Mouse (Mus musculus): ENCODE data around the gene Klc4. TPM values are rescaled to one million over a fixed set of nuclear protein-coding genes. Genes with fewer than 3 reads are reported as not detected.

Gene Klc4
- polyA plus RNA-seq, 1 experiment: 34.5 TPM

- DNase-seq (ENCODE audit: low read depth): peak; percentile 41
- TF ChIP-seq POLR2A (IDR thresholded peaks at IDR 0.05; ENCODE audit: borderline replicate concordance, extremely low read depth, insufficient read depth, insufficient read length, poor library complexity, severe bottlenecking) (no peak), CTCF (IDR thresholded peaks at IDR 0.05; ENCODE audit: borderline replicate concordance, extremely low read depth, insufficient read depth, insufficient read length) (no peak)
These were observed 16.0 kb downstream of the Klc4 start for GRCm38 (mm10) chr17:46629685-46630441.

DNA sequence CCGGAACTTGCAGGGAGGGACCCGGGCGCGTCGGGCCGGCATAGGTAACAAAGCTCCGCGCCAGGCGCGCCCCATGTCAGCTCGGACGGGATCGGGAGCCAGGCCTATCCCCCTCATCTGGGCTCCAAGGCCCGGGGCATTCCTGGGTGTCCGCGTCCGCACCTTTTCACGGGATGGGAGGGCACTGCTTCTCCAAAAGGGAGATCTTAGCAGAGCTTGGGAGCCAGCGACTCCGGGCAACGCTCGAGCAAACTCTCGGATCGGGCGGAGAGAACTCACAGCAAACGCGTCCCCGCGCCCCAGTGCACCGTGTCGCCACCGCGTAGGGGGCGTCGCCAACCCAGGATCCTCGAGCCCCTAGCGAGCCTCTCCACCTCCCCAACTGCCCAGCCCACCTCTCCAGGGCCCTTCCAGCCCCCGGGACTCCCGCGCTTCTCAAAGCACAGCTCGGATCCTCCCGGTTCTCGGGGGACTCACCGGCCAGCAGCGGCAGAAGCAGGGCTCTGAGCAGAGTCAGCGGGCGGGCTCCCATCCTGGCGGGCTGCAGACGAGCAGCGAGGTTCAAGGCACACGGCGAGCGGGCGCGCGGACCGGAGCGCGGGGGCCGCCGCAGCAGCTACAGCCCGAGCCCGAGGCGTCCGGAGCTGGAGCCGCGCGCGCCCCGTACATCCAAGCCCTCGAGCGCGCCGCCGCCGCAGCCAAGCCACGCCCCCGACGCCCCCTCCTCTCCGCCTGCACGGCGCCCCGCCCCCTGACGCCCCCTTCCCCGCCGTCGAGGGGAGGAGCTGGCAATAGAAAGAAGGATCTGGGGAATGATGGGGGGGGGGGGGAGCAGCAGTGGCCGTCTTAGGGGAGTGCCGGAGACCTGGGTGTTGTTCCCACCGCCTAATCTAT lies 16.8 kb downstream of the Klc4 start, which contains the start of gene Ptk7:
TSS of gene Ptk7 (minus strand) at position 714 of the 894 bp plus-strand sequence.
- DNase-seq (ENCODE audit: low read depth): peak; percentile 97
- TF ChIP-seq CTCF (IDR thresholded peaks at IDR 0.05; ENCODE audit: borderline replicate concordance, extremely low read depth, insufficient read depth, insufficient read length) (no peak), POLR2A (IDR thresholded peaks at IDR 0.05; ENCODE audit: borderline replicate concordance, extremely low read depth, insufficient read depth, insufficient read length, poor library complexity, severe bottlenecking) (peak; percentile 95)

- peak; percentile 68 for DNase-seq (ENCODE audit: low read depth)
- TF ChIP-seq CTCF (IDR thresholded peaks at IDR 0.05; ENCODE audit: borderline replicate concordance, extremely low read depth, insufficient read depth, insufficient read length): no peak
- no peak for TF ChIP-seq POLR2A (IDR thresholded peaks at IDR 0.05; ENCODE audit: borderline replicate concordance, extremely low read depth, insufficient read depth, insufficient read length, poor library complexity, severe bottlenecking)
These were observed 17.4 kb downstream of the Klc4 start for GRCm38 (mm10) chr17:46628471-46628790.

DNA sequence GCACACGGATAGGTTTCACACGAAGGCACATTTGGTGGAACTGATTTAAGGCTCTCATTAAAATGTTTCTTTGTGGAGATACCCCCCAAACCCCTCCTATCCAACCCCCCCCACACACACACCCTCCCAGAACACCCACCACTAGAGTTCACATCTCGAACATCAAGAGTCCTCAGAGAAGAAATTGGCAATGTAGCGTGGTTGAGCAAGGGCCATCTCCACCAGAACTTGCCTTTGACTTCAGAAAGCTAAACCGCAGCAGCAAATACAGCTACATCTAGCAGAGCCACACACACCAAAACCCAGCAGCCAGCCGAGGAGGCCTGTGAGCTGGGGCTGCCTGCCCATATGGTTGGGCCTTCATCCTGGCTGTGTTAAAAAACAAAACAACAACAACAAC lies 18.4 kb downstream of the Klc4 start:
- TF ChIP-seq POLR2A (IDR thresholded peaks at IDR 0.05; ENCODE audit: borderline replicate concordance, extremely low read depth, insufficient read depth, insufficient read length, poor library complexity, severe bottlenecking): no peak
- no peak for TF ChIP-seq CTCF (IDR thresholded peaks at IDR 0.05; ENCODE audit: borderline replicate concordance, extremely low read depth, insufficient read depth, insufficient read length)
- no peak for DNase-seq (ENCODE audit: low read depth)

DNA sequence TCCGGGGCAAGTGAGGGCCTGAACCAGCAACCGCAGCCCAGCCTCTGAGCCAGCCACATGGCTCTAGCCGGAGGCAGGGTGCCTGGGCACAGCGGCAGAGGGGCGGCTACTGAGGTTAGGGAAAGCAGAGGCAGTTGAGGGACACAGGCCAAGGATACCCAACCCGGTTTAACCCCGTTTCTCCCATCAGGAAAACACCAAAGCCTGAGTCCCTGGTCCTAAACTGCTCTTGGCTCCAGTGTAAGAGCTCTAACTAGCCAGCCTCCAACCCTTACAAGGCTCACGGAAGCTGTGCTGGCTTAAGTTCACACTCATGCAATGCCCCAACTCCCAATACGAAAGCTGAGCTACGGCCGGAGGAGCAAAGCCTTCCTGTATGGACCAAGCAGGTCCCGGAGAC lies 21.2 kb downstream of the Klc4 start:
- no peak for DNase-seq (ENCODE audit: low read depth)
- no peak for TF ChIP-seq POLR2A (IDR thresholded peaks at IDR 0.05; ENCODE audit: borderline replicate concordance, extremely low read depth, insufficient read depth, insufficient read length, poor library complexity, severe bottlenecking)
- TF ChIP-seq CTCF (IDR thresholded peaks at IDR 0.05; ENCODE audit: borderline replicate concordance, extremely low read depth, insufficient read depth, insufficient read length): no peak

- peak; percentile 45 for DNase-seq (ENCODE audit: low read depth)
- TF ChIP-seq CTCF (IDR thresholded peaks at IDR 0.05; ENCODE audit: borderline replicate concordance, extremely low read depth, insufficient read depth, insufficient read length) (0 out of 2 replicates have a peak, but pooled peaks have one; percentile 1), POLR2A (IDR thresholded peaks at IDR 0.05; ENCODE audit: borderline replicate concordance, extremely low read depth, insufficient read depth, insufficient read length, poor library complexity, severe bottlenecking) (no peak)
These were observed 21.8 kb downstream of the Klc4 start for GRCm38 (mm10) chr17:46623819-46624557.

GRCm38 (mm10) chr17:46622269-46622668 lies 23.6 kb downstream of the Klc4 start:
- TF ChIP-seq CTCF (IDR thresholded peaks at IDR 0.05; ENCODE audit: borderline replicate concordance, extremely low read depth, insufficient read depth, insufficient read length) (no peak), POLR2A (IDR thresholded peaks at IDR 0.05; ENCODE audit: borderline replicate concordance, extremely low read depth, insufficient read depth, insufficient read length, poor library complexity, severe bottlenecking) (no peak)
- DNase-seq (ENCODE audit: low read depth): no peak

DNA sequence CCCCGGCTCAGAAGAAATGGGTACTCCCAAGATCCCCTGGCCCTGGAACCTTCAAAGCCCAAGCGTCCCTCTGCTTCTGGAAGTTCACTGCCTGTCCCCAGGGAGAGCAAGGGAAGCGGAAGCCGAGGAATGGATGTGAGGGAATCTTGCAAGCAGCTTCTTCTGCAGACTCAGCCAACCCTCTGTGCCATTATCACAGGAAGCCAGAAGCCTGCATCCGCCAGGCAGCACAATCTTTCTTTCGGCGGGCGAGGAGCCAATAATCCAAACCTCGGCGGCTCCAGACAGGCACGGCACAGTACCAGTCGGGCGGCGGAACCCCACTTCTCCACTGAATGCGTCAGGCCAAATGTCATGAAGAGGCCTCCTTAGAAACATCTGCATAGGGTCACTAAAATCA lies 24.5 kb downstream of the Klc4 start:
- peak; percentile 74 for DNase-seq (ENCODE audit: low read depth)
- TF ChIP-seq CTCF (IDR thresholded peaks at IDR 0.05; ENCODE audit: borderline replicate concordance, extremely low read depth, insufficient read depth, insufficient read length) (no peak), POLR2A (IDR thresholded peaks at IDR 0.05; ENCODE audit: borderline replicate concordance, extremely low read depth, insufficient read depth, insufficient read length, poor library complexity, severe bottlenecking) (no peak)

- DNase-seq (ENCODE audit: low read depth): no peak
These were observed 26.0 kb downstream of the Klc4 start for GRCm38 (mm10) chr17:46619683-46620357.

More at GRCm38 (mm10) chr17:46619683-46620357, 26.0 kb downstream of the Klc4 start:
- TF ChIP-seq POLR2A (IDR thresholded peaks at IDR 0.05; ENCODE audit: borderline replicate concordance, extremely low read depth, insufficient read depth, insufficient read length, poor library complexity, severe bottlenecking) (no peak), CTCF (IDR thresholded peaks at IDR 0.05; ENCODE audit: borderline replicate concordance, extremely low read depth, insufficient read depth, insufficient read length) (no peak)
